Mouse (Mus musculus) thymus, postnatal 14 days (tissue): ENCODE data around the gene Eml6.

ENCODE experiments used
- DNase-seq: peaks from one replicate; pipeline ENCODE4 v3.0.0; 2021

Eml6 gene

GRCm38 (mm10) chr11:29748750-29749467, 276.9 kb downstream of the Eml6 start:
- DNase-seq = no peak

GRCm38 (mm10) chr11:29747881-29748280, 278.0 kb downstream of the Eml6 start:
- no peak for DNase-seq

- no peak for DNase-seq
Observed at GRCm38 (mm10) chr11:29747365-29747764, 278.5 kb downstream of the Eml6 start.

GRCm38 (mm10) chr11:29746203-29746602, 279.6 kb downstream of the Eml6 start:
- no peak for DNase-seq

GRCm38 (mm10) chr11:29745513-29745912, 280.3 kb downstream of the Eml6 start:
- DNase-seq = no peak

GRCm38 (mm10) chr11:29744760-29745430, 280.9 kb downstream of the Eml6 start:
- DNase-seq = no peak

- DNase-seq = no peak
Observed at GRCm38 (mm10) chr11:29739752-29740151, 286.1 kb downstream of the Eml6 start.

- no peak for DNase-seq
Observed at GRCm38 (mm10) chr11:29727901-29728300, 297.9 kb downstream of the Eml6 start.

GRCm38 (mm10) chr11:29725610-29726009, 300.2 kb downstream of the Eml6 start:
- DNase-seq = no peak

GRCm38 (mm10) chr11:29725167-29725566, 300.7 kb downstream of the Eml6 start:
- no peak for DNase-seq

GRCm38 (mm10) chr11:29724213-29724612, 301.6 kb downstream of the Eml6 start:
- peak; percentile 6 for DNase-seq

- DNase-seq = no peak
Observed at GRCm38 (mm10) chr11:29719597-29719996, 306.2 kb downstream of the Eml6 start.

- no peak for DNase-seq
Observed at GRCm38 (mm10) chr11:29718541-29718940, 307.3 kb downstream of the Eml6 start.

- no peak for DNase-seq
Observed at GRCm38 (mm10) chr11:29715499-29715898, 310.3 kb downstream of the Eml6 start.

- peak; percentile 17 for DNase-seq
Observed at GRCm38 (mm10) chr11:29714789-29715188, 311.0 kb downstream of the Eml6 start.

GRCm38 (mm10) chr11:29714114-29714513, 311.7 kb downstream of the Eml6 start:
- no peak for DNase-seq

- DNase-seq = no peak
Observed at GRCm38 (mm10) chr11:29709512-29709911, 316.3 kb downstream of the Eml6 start.

- no peak for DNase-seq
Observed at GRCm38 (mm10) chr11:29706845-29707244, 319.0 kb downstream of the Eml6 start.

- DNase-seq = no peak
Observed at GRCm38 (mm10) chr11:29705263-29705662, 320.6 kb downstream of the Eml6 start.

GRCm38 (mm10) chr11:29702721-29703120, 323.1 kb downstream of the Eml6 start:
- DNase-seq = no peak

- DNase-seq = no peak
Observed at GRCm38 (mm10) chr11:29694754-29695153, 331.1 kb downstream of the Eml6 start.

GRCm38 (mm10) chr11:29693576-29694410, 332.0 kb downstream of the Eml6 start:
- peak; percentile 97 for DNase-seq
